Mouse (Mus musculus): ENCODE data around the gene Gm5485. TPM values are rescaled to one million over a fixed set of nuclear protein-coding genes. Genes with fewer than 3 reads are reported as not detected.

The Gm5485 gene
- total RNA-seq, 4 experiments from 2014 or later, result not detected

DNA sequence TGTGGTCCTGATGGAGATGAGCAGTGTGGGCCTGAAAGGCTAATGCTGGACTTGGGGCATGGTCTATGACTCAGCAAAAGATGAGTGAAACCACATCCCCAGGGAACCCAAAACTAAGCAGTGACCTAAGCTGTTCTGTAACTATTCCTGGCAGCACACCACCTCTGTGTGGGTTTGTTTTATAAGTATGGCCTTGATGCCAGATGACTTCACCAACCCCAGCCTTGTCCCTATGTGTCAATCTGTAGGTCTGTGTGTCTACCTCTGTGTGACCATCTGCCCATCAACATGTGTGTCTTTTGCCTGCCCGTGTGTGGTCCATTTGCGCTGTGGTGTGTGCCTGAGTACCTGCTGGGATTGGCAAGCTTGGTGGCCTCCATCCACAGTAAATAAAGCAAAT is 44.1 kb downstream of the Gm5485 start:
- peak; percentile 16 for DNase-seq

DNA sequence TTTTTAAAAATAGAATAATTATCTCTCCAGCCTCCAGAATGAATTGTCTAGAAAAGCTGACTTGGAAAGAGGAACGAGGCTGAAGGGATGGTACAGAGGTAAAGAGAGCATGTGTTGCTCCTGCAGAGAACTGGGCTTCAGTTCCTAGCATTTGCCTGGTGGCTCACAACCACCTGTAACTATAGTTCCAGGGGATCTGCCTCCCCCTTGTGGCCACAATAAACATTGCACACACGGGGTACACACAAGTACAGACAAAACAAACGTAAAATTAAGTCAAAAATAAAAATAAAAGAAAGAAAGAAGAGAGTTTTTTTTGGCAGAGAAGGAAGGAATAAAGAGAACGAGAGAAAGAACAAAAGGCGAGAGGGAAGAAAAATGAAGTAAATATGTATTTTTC is 45.4 kb downstream of the Gm5485 start:
- no peak for DNase-seq

DNA sequence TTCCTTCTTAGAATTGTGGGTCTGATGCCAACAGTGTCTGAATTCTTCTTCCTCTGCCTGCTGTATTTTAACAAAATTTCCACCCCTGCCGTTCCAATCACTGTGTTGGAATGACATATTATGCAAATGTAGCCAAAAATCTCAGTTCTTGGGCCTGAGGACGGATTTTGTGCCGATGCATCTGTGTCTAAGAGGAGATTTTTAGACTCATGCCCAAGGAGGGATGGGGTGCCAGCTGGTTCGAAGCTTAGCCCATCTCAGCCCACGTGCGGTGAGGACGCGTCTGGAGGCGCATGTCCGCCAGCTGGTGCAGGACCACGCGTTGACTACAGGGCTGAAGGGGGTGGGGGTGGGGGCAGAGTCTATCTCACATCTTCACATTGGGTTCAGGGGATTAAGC is 51.3 kb downstream of the Gm5485 start:
- no peak for DNase-seq

DNA sequence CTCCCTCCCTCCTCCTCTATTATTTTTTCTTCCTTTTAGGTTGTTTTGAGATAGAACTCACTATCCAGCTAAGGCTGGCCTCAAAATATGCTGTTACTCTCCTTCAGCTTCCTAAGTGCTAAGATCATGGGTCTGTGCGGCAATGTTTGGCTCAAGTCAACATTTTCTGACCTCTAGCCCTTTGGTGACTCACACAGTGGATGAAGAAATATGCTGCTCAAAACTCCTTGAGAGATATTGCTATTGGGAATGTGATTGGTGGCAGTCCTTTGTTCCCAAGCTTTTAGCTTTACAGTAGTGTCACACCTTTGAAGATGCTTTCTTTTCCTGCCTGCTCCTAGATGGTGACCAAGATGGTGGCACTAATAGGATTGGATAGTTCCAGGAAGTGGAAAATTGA is 55.8 kb downstream of the Gm5485 start:
- DNase-seq, result peak; percentile 49

DNA sequence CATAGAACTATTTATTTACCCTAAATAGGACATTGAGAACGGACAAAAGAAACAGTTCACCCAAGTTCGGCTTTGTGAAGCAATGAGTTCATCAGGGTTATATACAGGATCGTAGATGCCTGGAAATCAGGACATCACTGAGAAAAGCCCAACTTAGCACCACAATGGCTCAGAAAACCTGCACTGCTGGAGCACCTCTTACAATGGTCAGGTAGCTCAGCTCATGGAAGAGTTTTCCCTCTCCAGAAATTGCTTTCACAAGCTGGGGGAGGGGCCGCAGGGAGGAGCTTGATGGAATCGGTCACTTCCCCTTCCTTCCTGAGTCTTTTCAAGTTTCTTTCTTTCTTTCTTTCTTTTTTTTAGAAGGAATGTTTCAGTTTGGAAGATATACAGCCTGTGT is 56.5 kb downstream of the Gm5485 start:
- no peak for DNase-seq

Other genes with a start within 250 kb of the Gm5485 start
- not detected for gene Dppa4, start 128.7 kb downstream of the Gm5485 start, total RNA-seq (2022)
- gene Dppa2, start 108.5 kb downstream of the Gm5485 start, total RNA-seq (2022), result not detected
- gene Morc1, start 18.8 kb upstream of the Gm5485 start, total RNA-seq (2022), result not detected

Data from adrenal gland, adult 8-10 months (tissue).